In genomic region chr14:10658219-10658618, GRCm38 (mm10) we compare ENCODE assay signal across 17 mouse cellular contexts.
"Had no signal": no experiment of that assay in that cellular context is flagged by ENCODE, and none has a peak within 500 bp of the region (broad histone marks: within the 10 kb centered on the region; RNA-seq: fewer than 3 reads in every experiment).

No protein-coding gene starts in this region.

- ATAC-seq: midbrain, embryonic 16.5 days had no signal

- H3K9me3 ChIP-seq: midbrain, embryonic 10.5 days; midbrain, embryonic 12.5 days; neural tube, embryonic 13.5 days; neural tube, embryonic 15.5 days had no signal

- H3K36me3 ChIP-seq: midbrain, embryonic 10.5 days; midbrain, embryonic 12.5 days; neural tube, embryonic 13.5 days; neural tube, embryonic 15.5 days had no signal

- H3K4me2 ChIP-seq: lung, embryonic 14.5 days; midbrain, embryonic 12.5 days; neural tube, embryonic 13.5 days; neural tube, embryonic 15.5 days had no signal

- H3K9ac ChIP-seq: lung, embryonic 14.5 days; midbrain, embryonic 12.5 days; neural tube, embryonic 13.5 days; neural tube, embryonic 15.5 days had no signal

- DNase-seq: lung, adult 18-20 months; lung, embryonic 14.5 days; lung, postnatal 10 days; lung, postnatal 4 days; midbrain, embryonic 14.5 days; retina, postnatal 1 day; right cerebral cortex, postnatal 14 days; spleen, adult 18-20 months; thymus, adult 2 months; thymus, postnatal 25 days; thymus, postnatal 4 days had no signal

- H3K27ac ChIP-seq: midbrain, embryonic 10.5 days; midbrain, embryonic 12.5 days; neural tube, embryonic 13.5 days; neural tube, embryonic 15.5 days had no signal

- H3K4me3 ChIP-seq: midbrain, embryonic 10.5 days; midbrain, embryonic 12.5 days; myocyte; neural tube, embryonic 13.5 days; neural tube, embryonic 15.5 days had no signal

- H3K27me3 ChIP-seq: midbrain, embryonic 12.5 days; neural tube, embryonic 13.5 days; neural tube, embryonic 15.5 days had no signal

- H3K4me1 ChIP-seq: midbrain, embryonic 12.5 days; neural tube, embryonic 13.5 days; neural tube, embryonic 15.5 days had no signal
